Mouse (Mus musculus): Measurements from ENCODE around the gene Hat1.

The Hat1 gene

GRCm38 (mm10) chr2:71462553-71462952, 73.8 kb downstream of the Hat1 start:
- DNase-seq (ENCODE audit: low spot score in 2 of 2), result peak in 1 of 2 experiments; percentile 55

- no peak for DNase-seq (ENCODE audit: low spot score in 2 of 2)
Measured at GRCm38 (mm10) chr2:71466103-71466502, 77.3 kb downstream of the Hat1 start.

GRCm38 (mm10) chr2:71466861-71467450, 78.2 kb downstream of the Hat1 start:
- no peak for DNase-seq (ENCODE audit: low spot score in 2 of 2)

GRCm38 (mm10) chr2:71471094-71471493, 82.3 kb downstream of the Hat1 start:
- DNase-seq (ENCODE audit: low spot score in 2 of 2), result no peak

GRCm38 (mm10) chr2:71473830-71474229, 85.1 kb downstream of the Hat1 start:
- DNase-seq (ENCODE audit: low spot score in 2 of 2), result no peak

- peak in 1 of 2 experiments; percentile 55 for DNase-seq (ENCODE audit: low spot score in 2 of 2)
Measured at GRCm38 (mm10) chr2:71474345-71474744, 85.6 kb downstream of the Hat1 start.

- DNase-seq (ENCODE audit: low spot score in 2 of 2), result no peak
Measured at GRCm38 (mm10) chr2:71475311-71475710, 86.6 kb downstream of the Hat1 start.

- no peak for DNase-seq (ENCODE audit: low spot score in 2 of 2)
Measured at GRCm38 (mm10) chr2:71475760-71476159, 87.0 kb downstream of the Hat1 start.

GRCm38 (mm10) chr2:71477787-71478186, 89.0 kb downstream of the Hat1 start:
- no peak for DNase-seq (ENCODE audit: low spot score in 2 of 2)

- DNase-seq (ENCODE audit: low spot score in 2 of 2), result no peak
Measured at GRCm38 (mm10) chr2:71479917-71480316, 91.2 kb downstream of the Hat1 start.

GRCm38 (mm10) chr2:71481825-71482224, 93.1 kb downstream of the Hat1 start:
- DNase-seq (ENCODE audit: low spot score in 2 of 2), result no peak

- no peak for DNase-seq (ENCODE audit: low spot score in 2 of 2)
Measured at GRCm38 (mm10) chr2:71483046-71483716, 94.4 kb downstream of the Hat1 start.

GRCm38 (mm10) chr2:71483717-71484066, 94.9 kb downstream of the Hat1 start:
- no peak for DNase-seq (ENCODE audit: low spot score in 2 of 2)
